Mouse (Mus musculus) MN1 (cell line): ENCODE measurements around the gene Gm47791.

ENCODE experiments used
- DNase-seq: peaks from one replicate; pipeline ENCODE4 v3.0.0-alpha.2; 2016; ENCODE audit warnings: low spot score

Gene Gm47791

GRCm38 (mm10) chr1:82787414-82787813, 16.4 kb upstream of the Gm47791 start:
- DNase-seq: peak; percentile 63

GRCm38 (mm10) chr1:82785546-82785945, 14.5 kb upstream of the Gm47791 start:
- DNase-seq: peak; percentile 9

- DNase-seq: no peak
Observed at GRCm38 (mm10) chr1:82783559-82783958, 12.5 kb upstream of the Gm47791 start.

GRCm38 (mm10) chr1:82779388-82779966, 8.4 kb upstream of the Gm47791 start:
- DNase-seq: no peak

GRCm38 (mm10) chr1:82775293-82775692, 4.2 kb upstream of the Gm47791 start:
- DNase-seq: no peak

- DNase-seq: no peak
Observed at GRCm38 (mm10) chr1:82773208-82773607, 2.2 kb upstream of the Gm47791 start.

- no peak for DNase-seq
Observed at GRCm38 (mm10) chr1:82772428-82772827, 1.4 kb upstream of the Gm47791 start.

- DNase-seq: no peak
Observed at GRCm38 (mm10) chr1:82768269-82768668, 2.8 kb downstream of the Gm47791 start, which contains the start of gene Tm4sf20. Tm4sf20 (minus strand) TSS chr1:82768461.

GRCm38 (mm10) chr1:82766641-82767040, 4.4 kb downstream of the Gm47791 start:
- DNase-seq: no peak

GRCm38 (mm10) chr1:82766227-82766626, 4.8 kb downstream of the Gm47791 start:
- DNase-seq: no peak

GRCm38 (mm10) chr1:82762274-82762673, 8.8 kb downstream of the Gm47791 start:
- no peak for DNase-seq

GRCm38 (mm10) chr1:82761454-82762169, 9.4 kb downstream of the Gm47791 start:
- DNase-seq: no peak

- no peak for DNase-seq
Observed at GRCm38 (mm10) chr1:82759520-82759919, 11.5 kb downstream of the Gm47791 start.

- DNase-seq: no peak
Observed at GRCm38 (mm10) chr1:82747714-82748452, 23.2 kb downstream of the Gm47791 start.

GRCm38 (mm10) chr1:82746408-82746807, 24.6 kb downstream of the Gm47791 start:
- peak; percentile 58 for DNase-seq

GRCm38 (mm10) chr1:82743962-82744361, 27.1 kb downstream of the Gm47791 start:
- no peak for DNase-seq

GRCm38 (mm10) chr1:82741539-82741938, 29.5 kb downstream of the Gm47791 start:
- no peak for DNase-seq

- DNase-seq: no peak
Observed at GRCm38 (mm10) chr1:82738066-82738465, 33.0 kb downstream of the Gm47791 start.

GRCm38 (mm10) chr1:82733357-82733756, 37.7 kb downstream of the Gm47791 start:
- no peak for DNase-seq

- DNase-seq: no peak
Observed at GRCm38 (mm10) chr1:82726482-82726881, 44.6 kb downstream of the Gm47791 start.

GRCm38 (mm10) chr1:82725875-82726185, 45.2 kb downstream of the Gm47791 start:
- DNase-seq: peak; percentile 9

GRCm38 (mm10) chr1:82725026-82725874, 45.8 kb downstream of the Gm47791 start:
- no peak for DNase-seq
